Mouse (Mus musculus) ES-CJ7 (cell line): ENCODE results near the gene E130218I03Rik.
A peak's percentile ranks its signal among the peaks of the same experiment; 100 is the strongest.
"Not testable (repeated sequence)": the region's sequence is repeated elsewhere in the genome, so short reads cannot be mapped to it uniquely, and the experiment has no call there.

Experiments used
- DNase-seq: peaks from one replicate; pipeline ENCODE4 v3.0.0; 2011; ENCODE audit warnings: low read depth, low spot score

Gene E130218I03Rik

GRCm38 (mm10) chr4:134252131-134252910 lies 8.9 kb downstream of the E130218I03Rik start:
- DNase-seq = peak; percentile 79

- DNase-seq = no peak
Measured at GRCm38 (mm10) chr4:134252911-134253721, 9.7 kb downstream of the E130218I03Rik start.

- no peak for DNase-seq
Measured at GRCm38 (mm10) chr4:134253722-134254324, 10.4 kb downstream of the E130218I03Rik start, which contains the start of gene Grrp1. Grrp1 (minus strand) TSS chr4:134254106.

GRCm38 (mm10) chr4:134254835-134255234 lies 11.4 kb downstream of the E130218I03Rik start:
- DNase-seq = no peak

- DNase-seq = no peak
Measured at GRCm38 (mm10) chr4:134255854-134256253, 12.4 kb downstream of the E130218I03Rik start.

GRCm38 (mm10) chr4:134256407-134257197 lies 13.1 kb downstream of the E130218I03Rik start:
- no peak for DNase-seq

DNA sequence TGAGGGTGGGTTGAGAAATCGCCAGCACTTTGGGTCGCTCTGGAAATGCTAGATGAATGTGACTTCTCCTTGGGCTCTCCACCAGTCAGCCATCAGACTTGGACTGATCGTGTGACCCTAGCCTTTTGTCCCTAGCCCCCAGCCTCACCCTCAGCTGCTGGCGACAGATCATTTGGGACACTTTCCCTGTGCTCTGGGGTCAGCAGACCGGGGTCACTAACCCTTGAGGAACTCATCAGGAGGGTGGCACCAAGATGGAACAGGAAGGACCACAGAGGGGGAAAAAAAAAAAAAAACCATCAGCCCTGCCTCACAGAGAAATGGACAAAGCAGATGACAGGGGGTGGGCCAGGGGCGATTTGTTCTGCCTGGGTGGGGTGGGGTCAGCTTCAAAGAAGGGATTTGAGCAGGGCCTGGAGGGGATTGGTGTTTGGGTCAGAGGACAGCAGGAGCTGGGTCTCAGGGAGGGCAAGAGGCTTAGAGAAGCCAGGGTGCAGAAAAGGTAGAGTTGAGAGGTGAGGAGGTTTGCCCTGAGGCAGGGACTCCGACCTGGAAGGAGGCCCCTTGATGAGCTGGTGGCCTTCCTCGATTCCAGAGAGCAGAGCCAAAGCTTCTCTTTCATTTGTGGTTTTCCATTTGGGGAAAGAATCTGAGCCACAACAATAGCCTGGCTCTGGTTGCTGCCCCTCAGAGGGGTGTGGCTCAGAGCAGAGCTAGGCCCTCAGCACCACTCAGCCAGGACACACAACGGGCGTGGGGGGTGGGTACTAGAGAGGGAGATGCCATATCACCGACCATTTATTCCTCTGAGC lies 13.9 kb downstream of the E130218I03Rik start:
- DNase-seq = no peak

- no peak for DNase-seq
Measured at GRCm38 (mm10) chr4:134258354-134258753, 14.9 kb downstream of the E130218I03Rik start.

DNA sequence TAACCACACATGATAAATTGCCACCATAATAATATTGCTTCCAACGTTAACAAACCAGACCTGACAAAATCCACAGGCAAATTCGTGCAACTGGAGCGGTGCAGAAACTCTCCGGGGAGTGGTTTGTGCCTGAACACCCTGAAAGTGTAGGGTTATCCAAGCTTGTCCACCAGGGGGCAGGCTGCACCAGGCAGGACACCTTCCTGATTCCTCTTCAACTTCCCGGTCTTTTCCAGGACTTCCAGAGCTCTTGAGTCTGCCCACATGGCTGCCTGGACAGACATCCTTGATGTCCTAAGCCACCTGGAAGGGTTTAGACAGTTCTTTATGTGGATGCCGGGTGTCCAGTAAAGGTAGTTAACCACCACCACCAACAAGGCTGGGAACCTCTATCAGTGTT lies 19.7 kb downstream of the E130218I03Rik start:
- DNase-seq = peak; percentile 88

DNA sequence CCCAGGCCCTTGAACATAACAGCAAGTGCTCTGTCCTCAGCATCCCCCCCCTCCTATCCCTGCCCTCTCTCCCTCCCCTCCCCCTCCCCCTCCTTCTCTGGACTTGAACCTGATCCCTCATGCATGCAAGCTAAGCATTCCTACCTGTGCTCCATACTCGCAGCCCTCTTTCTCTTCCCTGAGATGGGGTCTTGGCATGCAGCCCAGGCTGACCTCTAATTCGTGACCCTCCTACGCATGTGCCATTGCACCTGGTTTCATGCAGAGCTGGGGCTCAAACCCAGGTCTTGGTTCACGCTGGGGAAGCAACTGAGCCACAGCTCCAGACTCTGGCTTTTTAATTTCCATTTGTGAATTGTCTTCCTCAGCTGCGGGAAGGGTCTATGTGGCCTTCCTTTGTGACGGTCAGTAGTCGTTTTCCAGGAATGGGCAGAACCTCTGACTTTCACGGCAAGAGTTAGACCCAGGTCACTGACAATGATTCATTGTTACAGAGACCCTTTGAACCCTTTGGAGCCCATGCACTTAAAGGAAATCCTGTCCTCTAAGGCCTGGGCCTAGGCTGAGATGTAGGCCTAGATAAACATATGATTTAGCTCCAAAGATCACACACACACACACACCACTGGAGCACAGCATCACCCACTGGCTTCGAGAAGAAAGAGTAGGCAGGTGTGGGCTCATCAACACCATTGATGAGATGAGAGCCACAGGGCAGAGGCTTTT lies 22.6 kb downstream of the E130218I03Rik start:
- DNase-seq = no peak

DNA sequence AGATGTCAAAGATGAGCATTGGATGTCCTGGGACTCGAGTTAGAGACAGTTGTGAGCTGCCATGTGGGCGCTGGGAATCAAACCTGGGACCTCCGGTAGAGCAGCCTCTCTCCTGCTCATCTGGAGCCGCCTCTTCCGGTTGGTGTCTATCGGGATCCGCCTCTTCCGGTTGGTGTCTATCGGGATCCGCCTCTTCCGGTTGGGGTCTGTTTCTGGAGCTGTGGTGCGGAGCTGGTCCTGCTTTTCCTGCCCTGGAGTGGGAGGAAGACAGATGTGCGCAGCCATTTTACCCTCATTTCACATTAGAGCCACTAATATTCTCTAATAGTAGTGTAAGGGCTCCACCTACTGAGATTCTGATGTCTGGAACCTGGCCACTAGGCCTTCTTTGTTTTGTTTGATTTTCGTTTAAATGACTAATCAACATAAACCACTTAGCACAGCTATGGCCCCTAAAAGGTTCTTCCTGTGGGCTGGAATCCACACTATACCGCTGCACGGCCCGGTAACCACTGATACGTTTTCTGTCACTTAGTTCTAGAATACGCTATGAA lies 24.7 kb downstream of the E130218I03Rik start:
- peak; percentile 86 for DNase-seq

DNA sequence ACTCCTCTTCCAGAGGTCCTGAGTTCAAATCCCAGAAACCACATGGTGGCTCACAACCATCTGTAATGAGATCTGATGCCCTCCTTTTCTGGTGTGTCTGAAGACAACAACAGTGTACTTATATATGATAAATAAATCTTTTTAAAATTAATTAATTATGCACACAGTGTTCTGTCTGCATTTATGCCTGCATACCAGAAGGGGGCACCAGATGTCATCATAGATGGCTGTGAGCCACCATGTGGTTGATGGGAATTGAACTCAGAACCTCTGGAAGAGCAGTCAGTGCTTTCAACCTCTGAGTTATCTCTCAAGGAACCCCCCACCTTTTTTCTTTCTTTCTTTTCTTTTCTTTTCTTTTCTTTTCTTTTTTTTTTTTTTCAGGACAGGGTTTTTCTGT lies 26.2 kb downstream of the E130218I03Rik start:
- not testable (repeated sequence) for DNase-seq

GRCm38 (mm10) chr4:134271979-134272378 lies 28.5 kb downstream of the E130218I03Rik start:
- no peak for DNase-seq

DNA sequence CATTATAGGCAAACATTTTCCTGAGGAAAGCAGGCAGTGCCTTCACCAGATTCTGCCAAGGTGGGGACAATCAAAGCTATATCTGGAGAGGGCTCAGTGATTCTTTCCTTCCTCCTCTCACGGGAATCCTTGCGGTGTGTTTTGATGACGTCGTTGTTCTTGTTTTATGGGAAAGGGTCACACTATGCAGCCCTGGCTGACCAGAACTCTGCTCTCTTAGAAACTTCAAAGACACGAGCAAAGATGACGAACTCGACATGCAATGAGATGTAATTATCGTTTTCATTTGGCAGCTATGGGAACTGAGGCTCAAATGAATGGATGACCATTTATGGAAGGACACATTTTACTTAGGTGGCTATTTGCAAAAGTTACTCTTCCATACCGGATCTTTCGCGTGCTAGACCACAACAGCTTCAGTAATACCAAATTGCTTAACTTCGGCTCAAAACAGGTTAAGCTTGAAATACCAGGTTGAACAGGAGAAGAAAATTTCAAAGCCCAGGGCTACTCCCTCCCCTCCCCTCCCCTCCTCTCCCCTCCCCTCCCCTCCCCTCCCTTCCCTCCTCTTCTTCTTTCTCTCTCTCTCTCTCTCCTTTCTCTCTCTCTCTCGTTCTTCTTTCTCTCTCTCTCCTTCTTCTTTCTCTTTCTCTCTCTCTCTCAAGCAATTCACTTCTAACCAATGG lies 29.4 kb downstream of the E130218I03Rik start:
- no peak for DNase-seq

DNA sequence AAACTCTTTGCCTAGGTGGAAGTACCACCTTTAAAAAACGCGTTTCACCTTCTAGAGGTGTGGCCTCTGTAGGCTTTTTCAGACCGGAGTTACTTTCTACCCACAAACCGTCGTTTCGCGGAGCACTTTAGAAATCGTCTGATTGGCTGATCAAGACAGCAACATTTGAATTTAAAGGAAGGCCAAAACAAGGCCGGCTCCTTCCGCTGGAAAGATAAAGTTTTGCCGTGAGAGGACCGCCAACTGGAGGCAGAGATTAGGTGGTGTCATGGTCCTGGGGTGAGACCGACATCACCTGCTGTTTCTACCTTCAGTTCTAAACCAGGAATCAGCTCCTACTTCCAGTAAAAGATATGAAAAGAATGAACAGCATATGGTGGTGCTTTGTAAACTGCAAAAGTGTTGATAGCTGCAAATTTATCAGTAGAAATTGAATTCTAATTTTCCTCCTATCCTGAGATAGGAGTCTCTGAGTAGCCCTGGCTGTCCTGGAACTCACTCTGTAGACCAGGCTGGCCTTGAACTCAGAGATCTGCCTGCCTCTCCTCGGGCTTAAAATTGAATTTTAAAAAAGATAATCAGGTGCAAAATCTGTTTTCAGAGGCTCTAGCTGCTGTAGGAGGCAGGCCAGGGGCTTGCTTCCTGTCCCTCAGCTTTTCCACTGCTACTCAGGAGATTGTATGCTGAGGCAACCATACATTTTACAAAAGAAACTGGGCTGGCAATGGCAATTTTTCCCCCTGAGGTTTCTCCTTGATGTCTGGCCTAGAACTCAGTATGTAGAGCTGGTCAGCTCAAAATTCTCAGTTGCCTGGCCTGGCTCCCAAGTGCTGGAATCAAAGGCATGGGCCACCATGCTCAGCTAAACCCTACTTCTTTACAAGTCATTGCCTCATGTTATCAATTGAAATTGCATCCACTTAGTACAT lies 30.2 kb downstream of the E130218I03Rik start:
- peak; percentile 89 for DNase-seq

GRCm38 (mm10) chr4:134284942-134285341 lies 41.5 kb downstream of the E130218I03Rik start:
- DNase-seq = no peak

- no peak for DNase-seq
Measured at GRCm38 (mm10) chr4:134286226-134287167, 43.0 kb downstream of the E130218I03Rik start.
